Mouse (Mus musculus) CH12.LX (cell line): ENCODE data around the gene Ulk4. TPM values are rescaled to one million over a fixed set of nuclear protein-coding genes. Genes with fewer than 3 reads are reported as not detected.

Experiments used
- DNase-seq: peaks from one replicate; pipeline ENCODE4 v3.0.0-alpha.2; 2013; ENCODE audit errors: extremely low read depth
- H3K27ac ChIP-seq: 2 replicates; pipeline ENCODE4 v1.5.1; 2012; ENCODE audit warnings: low read depth, mild to moderate bottlenecking, control low read depth, moderate library complexity; ENCODE audit not compliant: insufficient read depth
- H3K27me3 ChIP-seq: replicated peaks from 2 replicates; pipeline ENCODE3; 2012; ENCODE audit warnings: inconsistent platforms
- H3K36me3 ChIP-seq, 2 experiments: replicated peaks in 1 of 2; 2 replicates each; pipeline versions ENCODE3 to v1.6.1; 2012; ENCODE audit warnings: inconsistent platforms in 1 of 2, low read length in 1 of 2, mild to moderate bottlenecking in 1 of 2, mixed read lengths in 1 of 2, moderate library complexity in 1 of 2; ENCODE audit not compliant: control insufficient read depth in 1 of 2, insufficient read depth in 1 of 2
- H3K4me1 ChIP-seq, 2 experiments: 2 replicates each; pipeline ENCODE4 v1.6.1; 2012; ENCODE audit warnings: inconsistent platforms in 1 of 2, moderate library complexity in 1 of 2; ENCODE audit not compliant: insufficient read depth in 2 of 2, control insufficient read depth in 1 of 2
- H3K4me2 ChIP-seq: 2 replicates; pipeline ENCODE4 v1.6.1; 2012; ENCODE audit warnings: low read depth, mild to moderate bottlenecking, control low read depth; ENCODE audit not compliant: poor library complexity, insufficient read depth, severe bottlenecking
- H3K4me3 ChIP-seq, 3 experiments: fragments of 150-350 bp in 1 of 3; sonication (generic) in 1 of 3; replicated peaks in 1 of 3; 2 replicates each; pipeline versions ENCODE3 to v1.5.1; 2011 to 2012; ENCODE audit warnings: low read depth in 2 of 3, low read length in 2 of 3, mild to moderate bottlenecking in 2 of 3, moderate library complexity in 2 of 3, control low read depth in 1 of 3, improper control_type of control experiment in 1 of 3, inconsistent platforms in 1 of 3, mixed read lengths in 1 of 3; ENCODE audit not compliant: poor library complexity in 1 of 3
- H3K79me2 ChIP-seq: replicated peaks from 2 replicates; pipeline ENCODE4 v1.6.1; 2012; ENCODE audit warnings: mild to moderate bottlenecking, moderate library complexity; ENCODE audit not compliant: control insufficient read depth, poor library complexity, insufficient read depth, severe bottlenecking; ENCODE audit errors: extremely low read depth
- H3K9ac ChIP-seq: 2 replicates; pipeline ENCODE4 v1.6.1; 2012; ENCODE audit warnings: low read depth, mild to moderate bottlenecking, control low read depth, moderate library complexity; ENCODE audit not compliant: insufficient read depth
- H3K9me3 ChIP-seq: replicated peaks from 2 replicates; pipeline ENCODE3; 2012; ENCODE audit warnings: low read length, inconsistent platforms, mixed read lengths
- BHLHE40 ChIP-seq: IDR thresholded peaks from 2 replicates; pipeline ENCODE4 v1.6.1; 2011; ENCODE audit warnings: mild to moderate bottlenecking, low read depth, low read length, improper control_type of control experiment
- CHD1 ChIP-seq: IDR thresholded peaks from 2 replicates; pipeline ENCODE4 v1.6.1; 2012; ENCODE audit warnings: low read depth, low read length, improper control_type of control experiment, inconsistent platforms
- CHD2 ChIP-seq: IDR thresholded peaks from 2 replicates; pipeline ENCODE4 v1.6.1; 2011; ENCODE audit warnings: low read length, improper control_type of control experiment
- EP300 ChIP-seq: IDR thresholded peaks from 2 replicates; pipeline ENCODE4 v1.6.1; 2011; ENCODE audit warnings: low read length, improper control_type of control experiment
- GABPA ChIP-seq: IDR thresholded peaks from 2 replicates; pipeline ENCODE4 v1.6.1; 2012; ENCODE audit warnings: low read depth, low read length, improper control_type of control experiment, inconsistent platforms; ENCODE audit not compliant: insufficient replicate concordance
- IRF4 ChIP-seq: IDR thresholded peaks from 2 replicates; pipeline ENCODE4 v1.6.1; 2014; ENCODE audit warnings: low read depth, mild to moderate bottlenecking, inconsistent platforms, low read length, improper control_type of control experiment
- JUN ChIP-seq: IDR thresholded peaks from 2 replicates; pipeline ENCODE4 v1.6.1; 2011; ENCODE audit warnings: low read depth, mild to moderate bottlenecking, low read length, improper control_type of control experiment, moderate library complexity; ENCODE audit not compliant: insufficient read depth
- MAFK ChIP-seq: IDR thresholded peaks from 2 replicates; pipeline ENCODE4 v1.6.1; 2011; ENCODE audit warnings: low read length, improper control_type of control experiment; ENCODE audit not compliant: insufficient replicate concordance
- MEF2A ChIP-seq: IDR thresholded peaks from 2 replicates; pipeline ENCODE4 v1.6.1; 2014; ENCODE audit warnings: low read depth, mild to moderate bottlenecking, inconsistent platforms, low read length, improper control_type of control experiment, borderline replicate concordance
- MYC ChIP-seq: IDR thresholded peaks from 2 replicates; pipeline ENCODE4 v1.6.1; 2011; ENCODE audit warnings: low read depth, mild to moderate bottlenecking, improper control_type of control experiment, low read length
- NRF1 ChIP-seq: IDR thresholded peaks from 2 replicates; pipeline ENCODE4 v1.6.1; 2014; ENCODE audit warnings: low read depth, mild to moderate bottlenecking, inconsistent platforms, low read length, improper control_type of control experiment, moderate library complexity
- PAX5 ChIP-seq: IDR thresholded peaks from 2 replicates; pipeline ENCODE4 v1.6.1; 2012; ENCODE audit warnings: low read length, inconsistent platforms, mixed read lengths
- POLR2AphosphoS2 ChIP-seq: IDR thresholded peaks from 2 replicates; pipeline ENCODE4 v1.6.1; 2011; ENCODE audit warnings: low read depth, low read length, improper control_type of control experiment
- RAD21 ChIP-seq: IDR thresholded peaks from 2 replicates; pipeline ENCODE4 v1.6.1; 2011; ENCODE audit warnings: low read depth, mild to moderate bottlenecking, low read length, improper control_type of control experiment, moderate library complexity
- RCOR1 ChIP-seq: conservative IDR thresholded peaks from 2 replicates; pipeline ENCODE4 v1.6.1; 2012; ENCODE audit warnings: low read depth, mild to moderate bottlenecking, inconsistent platforms, low read length, improper control_type of control experiment
- TCF12 ChIP-seq: IDR thresholded peaks from 2 replicates; pipeline ENCODE4 v1.6.1; 2014; ENCODE audit warnings: low read depth, mild to moderate bottlenecking, inconsistent platforms, low read length, improper control_type of control experiment
- UBTF ChIP-seq: IDR thresholded peaks from 2 replicates; pipeline ENCODE4 v1.6.1; 2012; ENCODE audit warnings: low read depth, mild to moderate bottlenecking, inconsistent platforms, low read length, improper control_type of control experiment, moderate library complexity
- USF2 ChIP-seq: conservative IDR thresholded peaks from 2 replicates; pipeline ENCODE4 v1.6.1; 2011; ENCODE audit warnings: low read depth, low read length, improper control_type of control experiment
- ZC3H11A ChIP-seq: IDR thresholded peaks from 2 replicates; pipeline ENCODE4 v1.6.1; 2012; ENCODE audit warnings: low read depth, mild to moderate bottlenecking, inconsistent platforms, low read length, improper control_type of control experiment
- ZMIZ1 ChIP-seq: IDR thresholded peaks from 2 replicates; pipeline ENCODE4 v1.6.1; 2012; ENCODE audit warnings: low read depth, mild to moderate bottlenecking, inconsistent platforms, low read length, improper control_type of control experiment
- ZNF384 ChIP-seq: IDR thresholded peaks from 2 replicates; pipeline ENCODE4 v1.6.1; 2012; ENCODE audit warnings: low read depth, low read length, improper control_type of control experiment, inconsistent platforms
- dilution Hi-C: fragments of 300-500 bp; cut with MboI; formaldehyde crosslinking; loops from 2 replicates; pipeline ENCODE4 v1.14.3; 2020; ENCODE audit warnings: low sequenced_read_pairs; ENCODE audit not compliant: extremely low pct_unique_long_range_greater_than_20kb, extremely low pct_ligation_motif_present
- in situ Hi-C: fragments of 300-500 bp; cut with MboI; formaldehyde crosslinking; loops from 3 replicates; pipeline ENCODE4 v1.14.3; 2019; ENCODE audit warnings: low sequenced_read_pairs, low pct_ligation_motif_present, low pct_unique_long_range_greater_than_20kb, mixed read lengths
- polyA plus RNA-seq: library from polyadenylated mRNA; unstranded; fragments of >175 nt; gene quantifications from 2 replicates; pipeline ENCODE4 v1.2.1, GENCODE M21; 2012; ENCODE audit warnings: low read depth; ENCODE audit not compliant: insufficient read length
- total RNA-seq, 2 experiments: library from RNA; depleted of rRNA; stranded (reverse); fragments of 300-350 nt in 1 of 2; fragments of >200 nt in 1 of 2; gene quantifications; 2 replicates each; pipeline ENCODE4 v1.2.3; 2012 to 2014

The Ulk4 gene
- total and polyA plus RNA-seq, 3 experiments: 1.6 to 25.8 (median 18.5) TPM

DNA sequence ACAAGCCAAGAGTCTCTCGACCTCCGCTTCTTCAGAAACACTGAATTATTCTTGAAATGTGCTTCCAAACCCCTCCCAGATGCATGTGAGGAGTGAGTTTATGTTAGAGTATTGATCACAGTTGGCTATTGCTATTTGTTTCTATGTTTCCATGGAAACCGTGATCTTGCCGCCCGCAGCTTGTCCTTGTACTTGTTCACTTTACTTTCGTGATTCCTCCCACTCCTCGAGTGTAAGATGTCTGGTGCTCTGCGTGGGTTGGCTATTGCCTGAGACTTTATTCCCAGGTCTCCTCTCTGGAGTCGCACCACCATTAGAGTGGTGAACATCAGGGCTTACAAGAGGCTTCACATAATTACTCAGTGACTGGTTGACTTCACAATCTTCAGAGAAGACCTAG lies 80.5 kb downstream of the Ulk4 start:
- peaks cover 29% of the 10 kb centered on the region for H3K9me3 ChIP-seq
- dilution Hi-C loops: no loop called here

DNA sequence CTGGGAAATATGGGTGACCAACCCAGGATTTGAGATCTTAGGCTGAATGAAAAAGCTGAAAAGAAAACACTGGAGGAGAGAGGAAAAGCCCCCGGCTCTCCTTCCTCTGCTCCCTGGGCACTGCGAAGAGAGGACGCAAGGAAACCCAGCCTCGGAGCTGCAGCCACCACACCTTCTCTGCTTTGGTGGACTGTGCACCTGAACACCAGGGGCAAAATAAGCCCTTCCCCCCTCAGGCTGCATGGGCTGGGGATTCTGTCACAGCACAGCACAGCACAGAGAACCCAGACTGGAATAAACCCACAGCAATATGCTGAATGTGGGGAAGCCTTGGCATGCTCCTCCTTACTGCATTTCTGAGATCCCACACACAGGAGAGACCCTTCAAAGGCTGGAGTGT lies 81.9 kb downstream of the Ulk4 start:
- dilution Hi-C loops: no loop called here
- no peak overlapping the region for H3K4me3 ChIP-seq
- H3K9me3 ChIP-seq: peaks cover 29% of the 10 kb centered on the region
- no peak for DNase-seq
- peaks cover 3 to 60% of the 10 kb centered on the region in 2 experiments for H3K36me3 ChIP-seq
- H3K79me2 ChIP-seq: no peaks in the 10 kb centered on the region
- in situ Hi-C loops: no loop called here
- no peaks in the 10 kb centered on the region for H3K27me3 ChIP-seq
- no peak overlapping the region for H3K27ac ChIP-seq
- TF ChIP-seq RCOR1 (no peak), POLR2AphosphoS2 (no peak), MEF2A (no peak), MAFK (no peak), RAD21 (no peak), UBTF (no peak), BHLHE40 (no peak), IRF4 (no peak), TCF12 (no peak), ZC3H11A (no peak)
- H3K9ac ChIP-seq: no peak overlapping the region
- H3K4me2 ChIP-seq: no peak overlapping the region
- no peaks in the 10 kb centered on the region for H3K4me1 ChIP-seq

More for the DNA sequence above, 80.5 kb downstream of the Ulk4 start:
- H3K27ac ChIP-seq: no peak overlapping the region
- H3K9ac ChIP-seq: no peak overlapping the region
- H3K36me3 ChIP-seq: peaks cover 3 to 55% of the 10 kb centered on the region in 2 experiments
- no peaks in the 10 kb centered on the region for H3K4me1 ChIP-seq
- H3K79me2 ChIP-seq: no peaks in the 10 kb centered on the region
- DNase-seq: no peak
- H3K4me2 ChIP-seq: no peak overlapping the region
- H3K4me3 ChIP-seq: no peak overlapping the region
- TF ChIP-seq ZNF384 (no peak), CHD2 (no peak), USF2 (no peak)
- in situ Hi-C loops: no loop called here
- no peaks in the 10 kb centered on the region for H3K27me3 ChIP-seq

- Histone ChIP-seq H3K4me1 (no peaks in the 10 kb centered on the region), H3K27ac (no peak overlapping the region), H3K9ac (no peak overlapping the region), H3K27me3 (no peaks in the 10 kb centered on the region), H3K79me2 (no peaks in the 10 kb centered on the region), H3K4me3 (no peak overlapping the region), H3K4me2 (no peak overlapping the region), H3K9me3 (peaks cover 29% of the 10 kb centered on the region), H3K36me3 (peaks cover 7 to 70% of the 10 kb centered on the region in 2 experiments)
- in situ Hi-C loops: no loop called here
- dilution Hi-C loops: no loop called here
- TF ChIP-seq CHD1: no peak
- no peak for TF ChIP-seq GABPA
- TF ChIP-seq POLR2AphosphoS2: no peak
- no peak for TF ChIP-seq NRF1
- TF ChIP-seq EP300: no peak
- TF ChIP-seq MYC: no peak
- TF ChIP-seq ZMIZ1: no peak
- no peak for TF ChIP-seq JUN
- TF ChIP-seq PAX5: no peak
- DNase-seq: no peak
These were observed 84.2 kb downstream of the Ulk4 start for GRCm38 (mm10) chr9:121192601-121193370.
